Mouse (Mus musculus): ENCODE results near the gene Pomgnt1. TPM values are rescaled to one million over a fixed set of nuclear protein-coding genes. Genes with fewer than 3 reads are reported as not detected.
A peak's percentile ranks its signal among the peaks of the same experiment; 100 is the strongest.

Gene Pomgnt1
- 60.9 and 67.9 TPM in 2 replicates for polyA plus RNA-seq (2016; fragmentation: Nextera tagmentation; extraction: Ambion mirVana)

DNA sequence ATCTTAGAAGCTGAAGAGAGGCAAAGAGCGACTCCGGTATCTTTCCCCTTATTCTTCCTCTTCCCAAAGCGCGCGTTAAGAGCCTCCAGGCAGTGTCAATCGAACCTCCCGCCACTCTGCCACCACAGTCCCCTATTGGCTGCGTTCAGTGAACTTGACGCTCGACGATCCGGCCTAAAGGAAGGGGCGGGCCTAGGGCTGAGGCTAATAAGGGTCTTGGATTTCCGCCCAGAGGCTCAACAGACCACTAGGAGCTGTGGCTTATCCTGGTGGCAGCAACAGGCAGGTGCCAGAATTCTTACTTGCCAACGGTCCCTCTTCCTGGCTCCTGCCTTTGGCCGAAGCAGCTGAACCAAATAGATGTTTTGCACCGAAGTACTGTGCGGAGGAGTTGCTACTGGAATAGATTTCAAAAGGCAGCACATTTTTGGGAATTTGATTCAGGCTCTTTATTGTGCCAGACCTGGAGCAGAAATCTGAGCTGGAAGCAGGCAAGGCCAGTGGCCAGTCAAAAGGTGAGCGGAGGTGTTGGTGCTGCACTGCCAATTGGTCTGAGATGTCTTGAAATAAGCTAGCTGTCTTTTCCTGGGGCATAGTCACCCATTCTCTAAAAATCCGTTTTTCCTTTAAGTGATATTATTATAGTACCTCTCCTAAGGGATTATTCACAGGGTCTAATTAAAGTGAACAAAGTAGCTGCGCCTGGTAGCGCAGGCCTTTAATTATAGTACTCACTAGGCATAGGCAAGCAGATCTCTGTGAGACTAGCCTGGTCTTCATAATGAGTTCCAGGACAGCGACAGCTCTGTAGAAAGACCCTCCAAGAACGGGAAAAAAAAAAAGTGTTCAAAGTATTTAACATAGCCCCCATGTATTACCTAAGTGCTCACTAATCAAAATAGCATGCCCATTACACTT, at the start of gene Pomgnt1, which contains the start of gene Rad54l:
Gene Pomgnt1, plus strand, starts transcription at position 239 of the 918 bp plus-strand sequence.
Gene Rad54l, minus strand, starts transcription at position 89 of the 918 bp plus-strand sequence.
- Histone ChIP-seq H3K27me3 (no peaks in the 10 kb centered on the region), H3K4me2 (replicated peaks) (peak within 1 kb of the TSS; percentile 78), H3K9ac (replicated peaks) (peak within 1 kb of the TSS; percentile 70), H3K4me3 (peak within 1 kb of the TSS; percentile 64), H3K36me3 (peaks cover 6% of the 10 kb centered on the region; the same call in 1 of the 2 replicates), H3K9me3 (no peaks in the 10 kb centered on the region), H3K4me1 (peaks cover 21% of the 10 kb centered on the region), H3K27ac (replicated peaks) (peak within 1 kb of the TSS; percentile 60; the same call in 1 of the 2 replicates)
- peak; percentile 99 for ATAC-seq (ENCODE audit: low FRiP score, low read depth)
- WGBS = 6% methylated on average over 24 of the region's 24 CpGs

- Histone ChIP-seq H3K4me2 (replicated peaks) (peak overlapping the region; percentile 95), H3K27ac (replicated peaks) (no peak overlapping the region), H3K4me3 (peak overlapping the region; percentile 74), H3K4me1 (peaks cover 29% of the 10 kb centered on the region), H3K27me3 (no peaks in the 10 kb centered on the region), H3K9me3 (no peaks in the 10 kb centered on the region), H3K36me3 (peaks cover 14% of the 10 kb centered on the region), H3K9ac (replicated peaks) (peak overlapping the region; percentile 94)
- ATAC-seq (ENCODE audit: low FRiP score, low read depth) = no peak
- WGBS = 3% methylated on average over 8 of the region's 8 CpGs
Measured at GRCm38 (mm10) chr4:116074145-116074675, 49.4 kb upstream of the Pomgnt1 start.

DNA sequence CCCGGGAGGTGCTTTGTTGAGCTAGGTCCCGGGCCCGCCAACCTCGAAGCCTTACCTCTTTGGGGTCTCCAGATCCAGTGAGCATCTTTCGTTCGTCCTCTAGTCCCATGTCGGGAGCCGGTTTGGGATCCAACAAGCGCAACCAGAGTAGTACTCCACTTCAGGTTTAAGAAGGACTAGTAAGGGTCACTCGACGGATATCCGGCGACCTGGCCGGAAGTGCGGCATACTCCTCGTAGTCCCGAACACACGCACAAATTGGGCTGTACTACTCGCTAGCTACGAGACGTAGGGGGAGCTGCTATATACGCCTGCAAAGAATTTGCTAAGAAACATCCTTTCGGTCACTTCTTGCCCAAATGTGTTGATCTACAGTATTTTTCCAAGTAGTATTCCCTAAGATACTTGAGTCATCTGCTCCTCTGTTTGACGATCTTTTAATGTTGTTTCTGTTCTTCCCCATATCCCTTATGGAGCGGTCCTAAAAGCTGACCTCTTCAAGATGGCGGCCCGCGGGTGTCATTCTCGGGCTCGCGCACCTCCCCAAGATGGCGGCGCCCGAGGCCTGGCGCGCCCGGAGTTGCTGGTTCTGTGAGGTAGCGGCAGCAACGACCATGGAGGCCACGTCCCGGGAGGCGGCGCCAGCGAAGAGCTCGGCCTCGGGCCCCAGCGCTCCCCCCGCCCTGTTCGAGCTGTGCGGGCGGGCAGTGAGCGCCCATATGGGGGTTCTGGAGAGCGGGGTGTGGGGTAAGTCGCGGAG, 48.6 kb upstream of the Pomgnt1 start, which contains the start of the genes Uqcrh and Lrrc41:
Gene Uqcrh, minus strand, starts transcription at position 211 of the 760 bp plus-strand sequence.
Gene Lrrc41, plus strand, starts transcription at position 409 of the 760 bp plus-strand sequence.
- H3K9ac ChIP-seq (replicated peaks) = peak within 1 kb of the TSS; percentile 94
- H3K4me3 ChIP-seq = peak within 1 kb of the TSS; percentile 74
- no peaks in the 10 kb centered on the region for H3K9me3 ChIP-seq
- H3K4me1 ChIP-seq = peaks cover 29% of the 10 kb centered on the region
- peak within 1 kb of the TSS; percentile 95 for H3K4me2 ChIP-seq (replicated peaks)
- H3K27me3 ChIP-seq = no peaks in the 10 kb centered on the region
- peak within 1 kb of the TSS; percentile 98 for H3K27ac ChIP-seq (replicated peaks)
- WGBS = under 1% methylated on average over 55 of the region's 55 CpGs
- peak; percentile 93 for ATAC-seq (ENCODE audit: low FRiP score, low read depth)
- peaks cover 14% of the 10 kb centered on the region for H3K36me3 ChIP-seq

DNA sequence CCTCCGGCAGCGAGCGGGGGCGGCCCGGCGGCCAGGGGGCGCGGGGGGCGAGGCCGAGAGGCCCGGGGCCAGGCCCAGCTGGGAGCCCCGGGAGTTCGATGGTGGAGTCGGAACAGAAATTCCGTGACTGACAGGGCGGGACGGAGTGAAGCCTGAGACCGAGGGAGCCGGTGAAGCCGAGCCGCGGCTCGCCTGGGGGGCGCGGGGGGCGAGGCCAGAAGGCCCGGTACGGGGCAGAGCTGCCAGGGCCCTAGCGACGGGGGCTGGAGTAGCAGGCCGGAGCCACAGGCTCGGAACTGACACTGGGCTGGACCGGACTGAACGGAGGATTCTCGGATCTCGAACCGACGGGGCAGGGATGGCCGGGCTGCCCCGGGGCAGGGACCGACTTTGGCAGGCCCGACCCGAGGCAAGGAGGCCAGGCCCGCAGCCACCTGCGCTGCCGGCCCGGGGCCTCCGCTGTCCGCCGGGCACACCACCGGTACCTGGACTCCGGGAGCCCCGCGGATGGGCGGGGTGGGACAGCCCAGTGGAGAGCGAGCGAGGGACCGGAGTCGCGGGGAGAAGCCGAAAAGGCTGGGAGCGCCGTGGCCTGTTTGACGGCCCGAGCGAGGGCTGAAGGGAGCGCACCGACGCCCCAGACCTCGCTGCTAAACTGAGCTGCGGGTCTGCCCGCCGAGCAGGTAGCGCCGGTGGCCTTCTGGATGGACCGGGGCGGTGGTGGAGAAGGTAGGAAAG, 47.8 kb upstream of the Pomgnt1 start:
- H3K9me3 ChIP-seq = no peaks in the 10 kb centered on the region
- H3K27me3 ChIP-seq = no peaks in the 10 kb centered on the region
- H3K4me2 ChIP-seq (replicated peaks) = peak overlapping the region; percentile 95
- under 1% methylated on average over 61 of the region's 77 CpGs for WGBS
- H3K36me3 ChIP-seq = peaks cover 17% of the 10 kb centered on the region
- H3K4me1 ChIP-seq = peaks cover 29% of the 10 kb centered on the region
- H3K9ac ChIP-seq (replicated peaks) = peak overlapping the region; percentile 94
- peak overlapping the region; percentile 98 for H3K27ac ChIP-seq (replicated peaks)
- H3K4me3 ChIP-seq = peak overlapping the region; percentile 74
- ATAC-seq (ENCODE audit: low FRiP score, low read depth) = peak; percentile 80

DNA sequence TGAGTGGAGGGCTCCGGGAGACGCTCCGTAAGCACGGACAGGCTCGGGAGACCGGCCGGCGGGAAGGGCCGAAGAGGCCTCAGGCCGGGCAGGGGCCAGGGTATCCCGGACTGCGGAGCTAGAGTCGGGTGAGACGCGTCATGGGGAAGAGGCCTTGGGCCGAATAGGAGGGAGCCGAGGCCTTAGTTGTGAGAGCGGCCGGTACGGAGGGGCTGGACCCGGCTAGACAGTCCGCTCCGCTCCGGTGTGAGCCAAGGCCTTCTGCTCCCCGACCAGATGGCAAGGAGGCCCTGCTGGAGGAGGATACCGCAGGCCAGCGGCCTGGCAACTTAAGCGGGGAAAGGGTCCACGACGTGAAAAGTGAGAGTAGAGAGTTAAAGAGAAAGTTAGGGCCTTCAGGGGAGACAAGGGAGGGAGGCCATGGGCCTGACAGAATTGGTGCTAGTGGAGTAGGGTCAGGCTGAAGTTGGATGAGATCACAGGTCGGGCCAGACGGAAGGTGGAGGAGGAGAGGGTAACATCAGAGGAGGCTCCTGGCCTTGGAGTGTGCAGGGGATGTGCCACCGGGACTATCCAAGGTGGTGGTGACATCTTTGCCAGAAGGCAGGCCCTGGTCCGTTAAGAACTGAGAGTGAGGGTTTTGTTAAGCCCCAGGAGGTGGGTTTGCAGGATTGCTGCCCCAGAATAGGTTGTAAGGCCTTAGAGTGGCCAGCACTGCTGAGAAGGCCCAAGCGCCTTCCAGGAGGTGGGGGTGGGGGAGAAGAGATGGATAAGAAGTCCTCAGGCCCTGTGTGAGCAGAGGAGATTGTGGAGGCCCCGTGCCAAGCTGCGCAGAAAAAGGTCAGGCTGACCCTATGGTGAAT, 47.0 kb upstream of the Pomgnt1 start:
- peak overlapping the region; percentile 95 for H3K4me2 ChIP-seq (replicated peaks)
- H3K9me3 ChIP-seq = no peaks in the 10 kb centered on the region
- no peaks in the 10 kb centered on the region for H3K27me3 ChIP-seq
- H3K27ac ChIP-seq (replicated peaks) = peak overlapping the region; percentile 98
- peak; percentile 17 for ATAC-seq (ENCODE audit: low FRiP score, low read depth)
- peaks cover 25% of the 10 kb centered on the region for H3K36me3 ChIP-seq
- 2% methylated on average over 37 of the region's 37 CpGs for WGBS
- peak overlapping the region; percentile 94 for H3K9ac ChIP-seq (replicated peaks)
- peaks cover 29% of the 10 kb centered on the region for H3K4me1 ChIP-seq
- H3K4me3 ChIP-seq = peak overlapping the region; percentile 74

DNA sequence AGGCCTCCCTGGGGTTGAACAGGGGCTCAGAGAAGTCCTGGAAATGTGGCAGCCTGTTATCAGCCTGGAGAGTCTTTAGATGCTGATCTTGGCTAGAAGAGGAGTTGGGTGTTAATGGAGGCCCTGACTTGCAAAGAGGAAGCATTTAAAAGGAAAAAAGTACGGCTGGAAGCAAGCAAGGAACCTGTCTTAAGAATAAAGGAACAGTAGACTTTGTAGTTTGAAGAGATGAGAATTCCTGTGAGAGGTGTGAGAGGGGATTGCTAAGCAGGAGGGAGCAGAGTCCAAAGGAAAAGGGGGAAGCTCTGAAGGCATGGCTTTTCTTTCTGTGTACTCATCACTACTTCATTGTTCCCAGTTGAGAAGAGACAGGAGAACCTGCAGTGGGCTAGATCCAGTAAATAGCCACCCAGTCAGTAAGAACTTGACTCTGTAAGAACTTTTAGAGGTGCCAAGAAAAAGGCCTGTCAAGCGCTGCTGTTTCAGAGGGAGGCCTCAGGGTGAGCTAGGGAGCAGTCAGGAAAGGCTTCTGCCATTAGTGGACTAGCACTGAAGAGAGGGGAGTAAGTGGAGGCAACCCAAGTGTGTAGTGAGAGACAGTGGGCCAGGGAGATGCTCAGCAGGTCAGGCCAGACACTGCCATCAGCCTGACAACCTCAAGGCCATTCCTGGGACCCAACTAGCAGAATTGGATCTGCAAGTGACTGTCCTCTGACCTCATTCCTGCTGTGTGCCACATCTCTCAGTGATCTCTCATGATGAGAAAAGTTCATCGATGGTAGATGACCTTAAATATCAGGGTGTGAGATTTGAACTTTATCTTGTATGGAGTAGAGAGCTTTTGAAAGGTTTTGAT, 46.2 kb upstream of the Pomgnt1 start:
- Histone ChIP-seq H3K4me1 (peaks cover 29% of the 10 kb centered on the region), H3K36me3 (peaks cover 26% of the 10 kb centered on the region), H3K4me3 (peak overlapping the region; percentile 74), H3K9me3 (no peaks in the 10 kb centered on the region), H3K27ac (replicated peaks) (peak overlapping the region; percentile 98; the same call in 1 of the 2 replicates), H3K9ac (replicated peaks) (peak overlapping the region; percentile 94), H3K27me3 (no peaks in the 10 kb centered on the region), H3K4me2 (replicated peaks) (peak overlapping the region; percentile 95)
- ATAC-seq (ENCODE audit: low FRiP score, low read depth) = no peak
- WGBS = 67% methylated on average over 3 of the region's 3 CpGs

GRCm38 (mm10) chr4:116088510-116089249, 35.0 kb upstream of the Pomgnt1 start:
- no peaks in the 10 kb centered on the region for H3K4me1 ChIP-seq
- H3K36me3 ChIP-seq = peaks cover 92% of the 10 kb centered on the region
- no peak overlapping the region for H3K9ac ChIP-seq (replicated peaks)
- ATAC-seq (ENCODE audit: low FRiP score, low read depth) = no peak
- H3K9me3 ChIP-seq = no peaks in the 10 kb centered on the region
- 88% methylated on average over 23 of the region's 23 CpGs for WGBS
- H3K27me3 ChIP-seq = no peaks in the 10 kb centered on the region
- H3K4me2 ChIP-seq (replicated peaks) = no peak overlapping the region
- H3K4me3 ChIP-seq = no peak overlapping the region
- H3K27ac ChIP-seq (replicated peaks) = no peak overlapping the region

- no peaks in the 10 kb centered on the region for H3K9me3 ChIP-seq
- no peak overlapping the region for H3K4me3 ChIP-seq
- H3K27me3 ChIP-seq = no peaks in the 10 kb centered on the region
- no peak for ATAC-seq (ENCODE audit: low FRiP score, low read depth)
- no peak overlapping the region for H3K4me2 ChIP-seq (replicated peaks)
- WGBS = 91% methylated on average over 10 of the region's 10 CpGs
- no peaks in the 10 kb centered on the region for H3K4me1 ChIP-seq
- no peak overlapping the region for H3K9ac ChIP-seq (replicated peaks)
- H3K27ac ChIP-seq (replicated peaks) = no peak overlapping the region
- peaks cover 97% of the 10 kb centered on the region for H3K36me3 ChIP-seq
Measured at GRCm38 (mm10) chr4:116096291-116096690, 27.3 kb upstream of the Pomgnt1 start.

DNA sequence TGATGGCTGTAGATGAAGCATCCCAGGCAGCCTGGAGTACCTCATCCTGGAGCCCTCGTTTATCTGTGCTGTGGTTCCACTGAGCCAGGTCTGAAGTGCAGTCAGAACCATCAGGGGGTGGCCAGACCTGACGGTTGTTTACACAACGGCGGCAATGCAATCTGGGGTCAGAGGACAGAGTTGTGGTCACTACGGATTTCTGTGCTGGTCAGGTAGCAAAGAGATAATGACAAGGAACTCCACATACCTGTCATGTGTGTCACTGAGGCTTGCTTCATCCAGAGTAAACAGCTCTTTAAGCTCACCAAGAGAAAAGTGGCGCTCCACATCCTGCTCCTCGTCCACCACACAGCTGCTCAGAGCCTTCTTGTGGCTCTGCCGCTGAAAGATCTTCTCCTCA, 26.4 kb upstream of the Pomgnt1 start:
- no peak overlapping the region for H3K9ac ChIP-seq (replicated peaks)
- no peaks in the 10 kb centered on the region for H3K9me3 ChIP-seq
- H3K36me3 ChIP-seq = peaks cover 94% of the 10 kb centered on the region

More for the DNA sequence above, 26.4 kb upstream of the Pomgnt1 start:
- H3K27me3 ChIP-seq = no peaks in the 10 kb centered on the region
- no peak overlapping the region for H3K27ac ChIP-seq (replicated peaks)
- H3K4me1 ChIP-seq = no peaks in the 10 kb centered on the region
- H3K4me3 ChIP-seq = no peak overlapping the region
- no peak overlapping the region for H3K4me2 ChIP-seq (replicated peaks)
- WGBS = 91% methylated on average over 8 of the region's 8 CpGs
- no peak for ATAC-seq (ENCODE audit: low FRiP score, low read depth)
